Mouse (Mus musculus): ENCODE data around the gene Pacrg.

Pacrg gene

DNA sequence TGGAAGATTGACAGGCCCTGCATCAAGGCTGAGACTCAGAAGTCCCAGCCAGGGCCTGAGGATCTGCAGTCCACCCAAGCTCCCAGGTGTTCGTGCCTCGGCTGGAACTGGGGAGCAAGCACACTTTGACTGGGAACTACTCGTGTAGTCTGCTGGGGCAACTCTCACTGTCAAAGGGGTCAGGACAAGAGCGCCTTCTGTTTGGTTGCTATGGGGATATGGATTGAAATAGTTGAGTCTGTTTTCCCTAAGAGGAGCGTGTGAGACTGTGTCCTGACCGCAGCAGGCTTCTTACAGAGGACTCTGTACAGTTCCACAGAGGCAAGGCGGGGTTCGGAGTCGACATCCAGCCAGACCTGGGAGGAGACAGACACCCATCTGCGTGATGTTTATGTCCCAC is 440.4 kb downstream of the Pacrg start:
- DNase-seq = no peak

DNA sequence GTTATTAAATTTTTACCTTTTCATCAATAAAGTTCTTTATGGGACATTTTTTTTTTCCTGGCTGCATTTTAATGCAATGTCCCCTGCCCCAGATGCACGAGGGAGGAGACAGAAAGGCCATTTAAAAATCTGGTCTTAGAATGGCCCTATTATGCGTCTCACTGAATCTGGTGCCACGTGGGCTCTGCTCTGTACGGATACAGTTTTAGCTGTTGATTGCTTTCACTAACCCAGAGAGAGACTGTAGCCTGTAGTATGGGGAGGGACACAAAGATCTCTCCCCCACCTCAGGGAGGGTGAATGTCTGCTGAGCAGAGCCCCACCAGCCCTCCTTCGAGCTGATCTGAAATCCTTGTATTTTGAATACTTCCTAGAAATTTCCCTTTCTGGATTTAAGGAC is 441.2 kb downstream of the Pacrg start:
- no peak for DNase-seq

DNA sequence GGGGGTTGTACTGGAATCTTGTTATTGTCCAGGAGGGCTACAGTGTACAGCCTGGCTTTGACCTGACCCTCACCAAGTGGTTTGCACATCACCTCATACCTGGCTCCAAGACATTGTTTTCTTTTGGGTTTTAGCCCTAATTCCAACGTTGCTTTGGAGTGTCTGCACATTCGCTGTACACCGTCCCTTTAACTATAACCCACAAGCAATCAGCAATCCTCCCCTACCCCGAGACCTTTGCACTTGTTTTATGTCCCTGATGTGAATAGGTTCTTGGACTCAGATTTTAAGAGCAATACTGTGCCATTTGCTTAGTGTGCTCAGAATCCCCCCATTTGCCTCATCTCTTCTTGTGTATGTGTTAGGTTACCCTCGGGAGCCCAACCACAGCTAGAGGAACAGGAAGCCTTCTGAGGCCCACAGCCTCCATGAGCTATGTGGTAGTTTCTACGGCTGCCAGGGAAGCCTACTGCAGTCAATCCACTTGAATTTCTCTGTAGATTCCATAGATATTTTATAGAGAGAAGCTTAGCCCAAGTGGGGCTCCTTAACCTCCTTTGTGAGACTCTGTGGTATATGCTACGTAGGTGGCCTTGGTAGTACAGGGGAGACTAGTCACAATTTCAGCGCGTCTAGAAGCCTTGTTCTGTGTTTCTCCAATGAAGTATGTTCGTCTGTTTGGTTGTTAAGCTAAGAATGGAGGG is 442.0 kb downstream of the Pacrg start:
- no peak for DNase-seq

DNA sequence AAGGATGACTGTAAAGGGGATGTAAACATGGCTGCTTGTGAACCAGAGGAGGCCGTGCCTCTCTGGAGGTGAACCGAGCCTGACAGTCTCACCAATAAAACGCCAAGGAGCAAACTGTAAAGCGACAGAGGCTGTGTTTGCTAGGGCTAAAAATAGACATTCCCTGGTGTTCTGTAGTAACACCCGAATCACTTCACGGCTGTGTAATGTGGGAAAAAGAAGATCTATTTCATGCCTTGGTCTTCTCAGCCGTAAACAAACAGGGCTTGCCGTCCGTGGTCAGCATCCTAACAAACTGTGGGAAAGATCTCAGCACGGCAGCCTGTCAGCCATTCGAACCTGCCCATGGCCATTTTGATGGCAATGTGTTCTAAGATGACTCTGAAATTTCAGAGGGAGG is 442.8 kb downstream of the Pacrg start:
- DNase-seq = no peak

DNA sequence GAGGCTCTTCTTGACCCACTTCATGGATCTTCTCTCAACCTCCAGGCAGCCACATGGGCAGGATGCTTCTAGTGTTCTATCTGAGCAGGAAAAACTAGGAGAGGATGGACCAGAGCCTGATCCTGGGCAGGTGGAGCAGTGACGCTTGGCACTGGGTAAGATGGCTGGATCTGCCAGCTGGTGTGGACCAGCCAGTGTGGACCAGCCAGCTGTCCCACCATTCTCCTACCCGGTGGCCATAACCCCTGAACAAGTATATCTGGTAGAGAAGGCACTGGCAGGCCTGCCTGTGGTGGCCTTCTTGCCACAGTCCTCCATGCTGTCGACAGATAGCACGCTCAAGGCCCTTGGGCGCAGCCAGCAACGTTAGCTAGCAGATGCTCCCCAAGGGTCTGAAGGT is 443.2 kb downstream of the Pacrg start:
- peak in 1 of 2 experiments; percentile 36 for DNase-seq

DNA sequence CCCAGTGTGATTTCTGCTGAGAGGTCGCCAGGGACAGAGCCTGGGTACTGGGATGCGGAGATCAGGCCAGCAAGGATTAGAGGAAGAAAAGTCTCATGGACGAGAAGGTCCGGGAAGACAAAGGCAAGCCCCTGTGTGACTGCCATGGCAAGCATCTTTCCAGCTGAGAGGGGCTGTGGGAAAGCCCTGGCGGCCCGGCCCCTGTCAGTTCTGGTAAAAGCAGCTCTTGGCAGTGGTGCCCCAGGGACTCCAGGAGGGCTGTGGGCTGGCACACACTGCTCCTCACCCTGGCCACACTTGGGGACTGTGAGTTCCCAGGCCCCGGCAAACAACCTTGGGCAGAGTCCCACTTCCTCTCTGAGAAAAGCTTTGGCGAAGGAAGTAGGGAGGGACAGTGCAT is 445.3 kb downstream of the Pacrg start:
- DNase-seq = peak; percentile 46 to 56

DNA sequence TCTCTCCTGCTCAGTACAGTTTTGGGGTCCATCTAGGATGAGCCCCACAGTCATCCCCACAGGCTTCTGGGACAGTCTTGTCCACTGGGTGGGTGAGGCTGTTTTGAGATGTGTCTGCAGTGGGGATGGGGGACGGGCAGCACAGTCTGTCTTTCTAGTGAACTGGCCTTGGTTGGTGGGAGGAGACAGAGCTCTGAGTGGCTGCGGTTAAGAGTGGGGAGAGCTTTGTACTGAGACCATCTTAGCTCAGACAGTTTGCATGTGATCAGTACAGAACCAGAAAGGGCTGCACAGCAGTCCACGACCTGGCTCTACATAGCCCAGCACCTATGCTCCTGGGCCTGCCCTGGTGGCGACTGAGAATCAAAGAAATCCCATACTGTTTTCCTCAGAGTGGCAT is 446.3 kb downstream of the Pacrg start:
- no peak for DNase-seq

DNA sequence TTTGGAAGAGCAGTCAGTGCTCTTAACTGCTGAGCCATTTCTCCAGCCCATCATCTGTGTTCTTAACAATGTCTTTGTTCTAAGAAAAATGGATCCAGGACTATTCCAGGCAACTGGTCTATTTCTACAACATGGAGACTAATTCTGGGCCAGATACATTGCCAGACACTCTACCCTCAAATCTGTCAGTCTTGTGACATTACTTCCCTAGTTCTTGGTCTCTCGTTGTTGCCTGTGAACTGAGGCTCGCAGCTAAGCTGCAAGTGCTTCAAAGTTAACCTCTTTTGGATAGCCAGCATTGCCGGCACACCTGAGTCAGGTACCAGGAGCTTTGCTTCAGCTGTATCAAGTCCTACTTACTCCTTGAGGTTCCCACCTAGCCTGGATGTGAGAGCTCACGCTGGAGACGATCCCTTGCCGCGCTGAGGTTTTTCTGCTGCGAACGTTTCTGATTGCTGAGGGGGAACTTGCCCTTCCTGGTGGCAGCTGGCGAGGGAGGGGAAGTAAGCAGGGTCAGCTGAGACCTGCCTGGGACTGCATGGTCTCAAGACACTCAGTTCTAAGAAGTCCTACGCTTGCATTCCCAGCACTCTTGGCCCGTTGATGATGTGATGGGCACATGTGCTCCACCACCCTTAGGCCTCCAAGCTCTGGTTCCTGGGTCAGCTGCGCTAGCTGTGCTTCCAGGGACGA is 447.6 kb downstream of the Pacrg start:
- DNase-seq = no peak

DNA sequence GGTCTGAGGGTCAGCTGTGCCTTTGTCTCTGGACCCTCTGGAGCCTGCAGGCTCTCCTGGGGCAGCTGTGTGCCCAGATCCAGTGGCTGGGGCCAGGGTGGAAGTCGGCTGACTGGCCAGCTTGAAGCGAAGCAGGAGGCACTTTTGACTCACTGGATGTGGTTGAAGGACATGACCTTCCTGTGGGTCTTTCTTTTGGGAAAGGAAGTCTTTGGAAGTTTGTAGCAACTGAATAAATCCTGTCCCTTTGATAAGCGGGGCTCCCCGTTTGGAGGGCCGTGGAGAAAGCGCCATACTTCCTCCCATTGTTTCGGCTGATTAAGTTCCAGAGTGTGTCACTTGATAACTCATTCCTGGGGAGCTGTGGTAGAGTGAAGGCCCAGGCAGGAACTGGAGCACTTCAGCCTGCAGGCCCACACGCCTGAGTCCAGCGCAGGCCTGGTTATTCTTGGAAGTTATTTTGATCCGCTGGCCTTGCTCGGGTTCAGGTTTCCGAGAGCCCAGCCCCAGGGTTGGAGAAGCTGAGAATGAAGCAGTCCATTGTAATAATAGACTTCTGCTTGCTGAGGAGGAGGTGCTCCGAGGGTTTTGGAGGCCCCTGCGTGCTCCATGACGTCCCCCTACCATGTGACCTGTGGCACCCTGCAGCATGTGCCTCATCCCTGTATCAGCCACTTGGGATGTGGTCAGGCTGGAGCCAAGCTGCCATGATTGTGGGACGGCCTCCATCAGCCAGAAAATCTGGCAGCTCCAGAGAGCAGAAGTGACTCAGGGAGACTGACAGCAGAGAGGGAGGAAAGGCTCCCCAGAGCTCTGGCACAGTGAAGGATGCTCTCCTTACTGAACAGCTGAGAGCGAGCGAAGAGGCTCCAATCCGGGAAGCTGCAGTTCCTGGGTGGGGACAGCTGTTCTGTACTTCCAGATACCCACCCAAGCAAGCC is 449.6 kb downstream of the Pacrg start:
- peak; percentile 60 to 61 for DNase-seq

DNA sequence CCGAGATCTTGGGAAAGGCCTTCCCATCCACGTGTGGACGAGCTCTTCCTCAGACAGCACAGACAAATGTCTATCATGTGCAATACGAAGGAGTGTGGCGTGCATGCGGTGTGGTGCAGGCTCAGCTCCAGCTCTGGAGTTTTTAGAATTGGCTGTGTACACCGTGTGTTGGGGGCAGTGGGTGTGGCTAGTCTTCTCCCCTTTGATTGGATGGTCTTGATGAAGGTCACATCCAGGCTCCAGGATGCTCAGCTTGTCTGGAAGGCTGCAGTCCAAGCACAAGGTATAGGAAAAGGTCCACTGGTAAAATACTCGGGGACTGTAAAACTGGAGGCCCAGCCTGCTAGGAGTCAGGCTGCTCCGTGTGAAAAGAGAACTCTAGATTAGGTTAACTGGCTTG is 450.4 kb downstream of the Pacrg start:
- DNase-seq = no peak

DNA sequence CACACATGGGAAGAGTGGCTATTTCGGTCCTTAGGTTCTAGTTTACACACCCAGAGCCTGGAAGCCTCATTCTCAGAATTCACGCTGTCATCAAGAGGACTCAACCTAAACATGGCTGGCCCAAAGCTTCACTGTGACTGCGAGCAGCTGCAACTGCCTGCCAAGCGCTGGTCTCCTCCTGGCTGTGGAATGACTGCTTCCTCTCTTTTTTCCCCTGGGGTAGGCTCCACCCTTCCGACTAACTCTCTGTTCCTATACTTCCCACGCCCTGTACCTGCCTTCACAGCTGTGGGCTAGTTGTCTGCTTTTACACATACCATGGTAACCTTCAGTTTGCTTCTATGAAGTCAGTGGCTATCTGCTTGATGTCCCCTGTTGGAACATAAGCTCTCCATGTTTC is 453.6 kb downstream of the Pacrg start:
- no peak for DNase-seq

DNA sequence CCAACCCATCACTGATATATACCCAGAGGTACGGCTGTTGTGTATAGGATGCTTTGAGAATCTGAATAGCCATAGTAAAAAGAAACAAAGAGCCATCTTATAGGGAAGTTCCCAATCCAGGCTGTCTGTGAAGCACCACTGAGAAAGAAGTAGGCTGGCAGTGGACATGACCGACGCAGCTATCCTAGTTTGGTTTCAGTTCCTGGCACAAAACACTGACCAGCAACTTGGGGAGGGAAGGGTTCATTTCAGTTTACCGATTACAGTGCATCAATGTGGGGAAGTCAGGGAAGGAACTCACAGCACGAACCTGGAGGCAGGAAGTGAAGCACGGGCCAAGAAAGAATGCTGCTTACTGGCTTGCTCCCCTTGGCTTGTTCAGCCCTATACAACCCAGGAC is 456.7 kb downstream of the Pacrg start:
- DNase-seq = no peak

DNA sequence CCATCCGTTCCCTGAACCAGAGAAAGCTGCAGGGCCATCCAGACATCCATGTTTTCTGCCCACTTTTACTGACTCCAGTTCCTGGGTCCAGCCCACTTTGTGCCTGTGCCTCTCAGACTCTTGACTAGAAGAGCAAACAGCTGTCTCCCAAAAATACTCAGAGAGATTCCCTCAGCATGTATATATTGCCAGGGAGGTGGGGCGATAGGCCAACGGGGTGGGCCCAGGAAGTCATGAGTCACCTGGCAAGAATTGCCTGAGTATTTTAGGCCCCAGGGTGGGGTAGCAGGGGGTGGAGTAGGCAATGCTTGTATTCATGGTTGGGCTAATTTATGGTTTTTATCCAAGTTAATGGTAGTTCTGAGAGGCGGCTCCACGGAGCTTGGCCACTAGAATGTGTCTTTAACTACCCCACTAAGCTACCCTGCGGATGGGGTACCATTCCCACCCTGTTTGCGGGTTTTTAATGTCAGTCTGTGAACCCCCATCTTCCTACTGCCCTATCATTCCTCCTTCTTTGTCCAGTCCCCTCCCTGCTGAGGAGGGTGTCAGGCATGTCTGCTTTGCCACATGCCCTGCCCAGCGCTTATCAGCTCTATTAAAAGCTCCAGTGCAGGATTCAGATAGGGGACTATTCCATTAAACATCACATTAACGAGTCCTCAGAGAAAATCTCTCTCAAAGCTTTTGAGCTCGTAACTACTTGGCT is 461.5 kb downstream of the Pacrg start:
- DNase-seq = no peak

DNA sequence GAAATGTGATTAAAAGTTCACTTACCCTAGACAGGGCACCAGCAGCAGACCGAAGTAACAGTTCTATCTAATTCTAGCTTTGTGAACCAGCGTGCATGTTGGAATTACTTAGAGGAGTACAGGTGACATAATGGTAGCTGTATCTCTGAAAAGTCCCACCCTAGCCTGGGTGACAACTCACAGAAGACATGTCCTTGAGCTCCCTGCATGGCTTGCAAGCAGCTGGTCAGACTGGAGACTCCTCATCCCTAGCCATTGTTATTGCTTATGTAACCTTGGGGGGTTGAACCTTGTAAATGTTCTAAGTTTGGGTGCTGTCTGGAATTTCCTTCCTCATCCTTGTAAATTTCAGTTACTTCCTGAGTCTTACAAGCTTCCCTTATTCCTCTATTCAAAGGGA is 462.5 kb downstream of the Pacrg start:
- no peak for DNase-seq

DNA sequence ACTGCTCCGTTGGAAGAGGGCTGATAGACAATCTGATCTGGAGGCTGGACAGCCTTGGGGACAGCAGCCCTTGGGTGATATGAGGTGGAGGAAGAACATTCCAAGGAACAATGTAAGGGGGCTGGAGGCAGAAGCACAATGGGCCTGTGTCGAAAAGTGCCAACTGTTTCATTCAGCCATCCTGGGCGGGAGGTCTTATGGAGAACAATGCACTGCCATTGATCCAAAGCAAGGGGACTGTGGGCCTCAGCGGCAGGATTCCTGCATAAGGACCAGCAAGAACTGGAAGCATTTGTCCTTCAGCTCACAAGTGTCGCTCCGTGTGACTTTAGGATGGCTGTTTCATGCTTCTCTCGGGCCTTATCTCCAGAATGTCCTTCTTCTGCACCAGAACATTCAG is 465.8 kb downstream of the Pacrg start:
- no peak for DNase-seq

DNA sequence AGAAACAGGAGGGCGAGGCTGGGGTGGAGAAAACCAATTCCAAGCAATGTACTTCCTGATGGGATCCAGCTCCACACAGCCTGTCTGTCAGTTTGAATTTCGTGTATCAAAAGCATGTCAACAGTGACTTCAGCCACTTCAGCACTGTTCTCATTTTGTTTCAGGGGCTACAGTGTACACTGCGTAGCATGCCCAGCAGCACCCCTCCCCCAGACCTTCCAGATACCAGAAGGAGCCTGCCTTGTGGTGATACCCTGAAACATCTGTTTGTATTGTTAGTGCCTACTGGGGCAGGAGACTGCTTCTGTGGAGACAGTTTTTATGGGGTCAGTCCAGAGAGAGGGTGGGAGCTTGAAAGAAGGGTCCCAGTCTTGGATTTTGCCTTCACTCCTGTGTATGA is 466.4 kb downstream of the Pacrg start:
- no peak for DNase-seq

DNA sequence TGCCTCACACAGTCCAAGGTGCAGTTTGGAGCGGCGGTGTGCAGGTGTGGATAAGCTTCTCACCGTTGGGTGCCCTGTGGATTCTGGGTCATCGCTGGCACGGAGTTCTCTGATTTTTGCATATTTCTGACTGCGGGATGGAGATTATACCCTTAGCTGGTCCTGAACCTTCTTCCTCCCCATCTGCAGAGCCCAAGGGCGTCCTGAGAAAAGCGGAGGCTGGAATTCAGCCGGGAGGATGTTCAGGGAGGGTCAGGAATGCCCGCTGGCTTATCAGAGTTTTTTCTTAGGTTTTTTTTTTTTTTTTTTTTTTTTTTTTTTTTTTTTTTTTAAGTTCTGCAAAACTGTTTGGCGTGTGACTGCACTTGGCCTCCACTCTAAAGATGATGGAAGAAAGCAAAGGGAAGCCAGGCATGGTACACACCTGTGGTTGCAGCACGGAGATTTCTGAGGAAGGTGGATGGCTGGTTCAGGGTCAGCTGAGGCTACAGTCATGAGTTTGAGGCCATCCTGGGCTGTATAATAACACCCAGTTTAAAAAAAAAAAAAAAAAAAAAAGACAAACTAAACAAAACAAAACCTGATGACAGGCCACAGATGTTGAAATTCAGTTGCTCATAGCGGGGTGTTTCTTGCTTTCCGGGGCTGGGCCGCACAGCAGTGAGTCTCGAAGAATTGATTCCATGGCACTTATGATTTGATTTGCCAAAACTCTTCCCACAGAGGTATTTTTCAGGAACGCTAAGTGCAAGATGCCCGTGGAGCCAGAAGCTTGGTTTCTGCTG is 467.9 kb downstream of the Pacrg start:
- DNase-seq = no peak

DNA sequence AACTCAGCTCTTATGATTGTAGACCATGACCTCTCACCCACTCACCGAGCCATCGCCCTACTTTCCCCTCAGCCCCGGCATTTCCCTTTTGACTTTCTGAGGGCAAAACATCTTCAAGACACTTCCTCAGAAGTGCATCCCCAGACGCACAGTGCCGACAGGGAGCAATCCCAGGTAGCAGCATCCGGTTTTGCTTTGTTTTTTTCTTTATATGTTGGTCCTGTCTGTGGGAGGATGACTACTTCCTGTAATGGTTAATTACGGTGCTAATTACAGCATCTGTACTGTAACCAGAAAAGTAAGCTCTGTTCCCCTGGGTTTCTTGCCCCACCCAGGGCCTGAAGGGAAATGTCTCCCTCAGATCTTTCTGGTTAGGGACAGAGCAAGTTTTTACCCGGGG is 468.6 kb downstream of the Pacrg start:
- no peak for DNase-seq

DNA sequence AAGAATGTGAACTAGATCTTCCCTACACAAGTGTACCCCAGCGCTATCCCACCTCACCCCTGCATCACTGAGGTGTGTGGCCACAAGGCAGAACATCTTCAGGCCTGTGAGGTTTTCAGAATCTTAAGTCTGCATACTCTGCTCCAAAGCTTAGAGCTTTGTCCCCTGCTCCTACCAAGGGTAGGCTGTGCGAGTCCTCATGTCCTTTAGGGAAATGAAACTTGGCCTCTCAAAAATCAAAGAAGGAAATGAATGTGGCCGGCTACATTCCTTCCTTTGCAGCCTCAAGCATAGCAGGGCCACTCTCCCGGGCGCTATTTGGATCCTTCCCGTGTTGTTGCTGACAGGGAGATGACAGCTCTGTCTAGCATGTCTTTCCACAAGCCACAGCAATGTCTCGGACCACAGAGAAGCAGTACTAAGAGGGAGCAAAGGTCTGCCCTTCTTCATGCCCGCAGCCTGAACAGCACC is 469.4 kb downstream of the Pacrg start:
- DNase-seq = no peak

DNA sequence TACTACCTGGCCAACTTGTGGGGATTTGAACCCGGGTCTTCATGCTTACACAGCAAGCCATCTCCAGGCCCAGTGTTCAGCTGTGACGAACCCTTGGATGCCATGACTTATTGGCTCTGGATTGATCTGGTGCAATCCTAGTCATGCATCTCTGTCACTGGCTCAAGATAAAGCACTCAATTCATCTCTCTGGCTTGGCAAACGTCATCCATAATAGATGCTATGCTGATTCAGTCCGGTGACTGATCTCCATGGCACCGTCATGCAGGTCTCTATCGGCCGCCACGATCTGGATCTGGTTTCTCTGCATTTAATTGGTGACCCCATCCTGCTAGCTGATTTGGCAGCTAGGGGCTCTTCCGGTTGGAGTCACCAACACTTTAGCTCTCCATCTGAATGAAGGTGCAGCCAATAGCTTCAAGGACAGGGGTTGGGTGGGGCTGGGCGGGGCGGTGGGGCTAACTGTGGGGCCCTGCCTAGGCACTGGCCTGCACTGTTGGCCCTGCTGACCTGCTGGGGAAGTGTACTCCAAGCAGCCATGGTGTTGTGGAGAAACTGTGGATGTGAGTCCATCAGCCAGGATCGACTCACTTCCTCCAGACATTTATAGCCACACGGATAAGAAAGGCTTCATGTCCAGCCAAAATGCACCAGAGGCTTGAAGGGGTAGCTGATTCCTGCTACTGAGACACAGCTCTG is 470.0 kb downstream of the Pacrg start:
- no peak for DNase-seq

DNA sequence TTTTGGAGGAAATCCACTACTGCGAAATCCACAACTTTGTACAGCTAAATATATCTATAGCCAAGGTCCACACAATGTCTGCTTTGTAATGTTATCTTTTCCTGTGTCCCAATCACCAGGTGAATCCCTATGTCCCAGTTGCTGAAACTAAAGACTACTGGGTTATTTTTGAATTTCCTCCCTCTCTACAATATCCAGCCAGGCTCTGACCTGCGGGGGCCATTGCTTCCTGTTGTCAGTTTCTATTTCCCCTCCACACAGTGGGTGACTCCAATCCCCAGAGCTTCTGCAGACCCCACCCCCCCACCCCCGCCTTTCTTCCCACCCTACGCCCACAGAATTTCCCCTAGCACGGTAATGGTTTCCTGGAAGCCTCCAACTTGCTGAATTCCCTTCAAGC is 473.1 kb downstream of the Pacrg start:
- DNase-seq = no peak
